Mouse (Mus musculus) forebrain, embryonic 10.5 days (tissue): Measurements from ENCODE around the gene Nrg4. TPM values are rescaled to one million over a fixed set of nuclear protein-coding genes. Genes with fewer than 3 reads are reported as not detected.
"Not testable (repeated sequence)": the region's sequence is repeated elsewhere in the genome, so short reads cannot be mapped to it uniquely, and the experiment has no call there.

Experiments used
- DNase-seq: peaks from one replicate; pipeline ENCODE4 v3.0.0-alpha.2; 2017; ENCODE audit warnings: low spot score; ENCODE audit errors: extremely low spot score
- H3K27ac ChIP-seq: fragments of 300-500 bp; sonication (generic); 2 replicates; pipeline ENCODE4 v1.5.1; 2016; ENCODE audit warnings: mild to moderate bottlenecking
- H3K27me3 ChIP-seq: fragments of 300-500 bp; sonication (generic); 2 replicates; pipeline ENCODE4 v1.6.1; 2016; ENCODE audit warnings: mild to moderate bottlenecking; ENCODE audit not compliant: poor library complexity, severe bottlenecking
- H3K36me3 ChIP-seq: fragments of 300-500 bp; sonication (generic); replicated peaks from 2 replicates; pipeline ENCODE4 v1.6.1; 2016; ENCODE audit warnings: mild to moderate bottlenecking, moderate library complexity
- H3K4me1 ChIP-seq: fragments of 300-500 bp; sonication (generic); 2 replicates; pipeline ENCODE4 v1.6.1; 2016
- H3K4me3 ChIP-seq: fragments of 300-500 bp; sonication (generic); 2 replicates; pipeline ENCODE4 v1.5.1; 2016; ENCODE audit warnings: mild to moderate bottlenecking, moderate library complexity
- H3K9me3 ChIP-seq: fragments of 300-500 bp; sonication (generic); 2 replicates; pipeline ENCODE4 v1.6.1; 2016; ENCODE audit warnings: mild to moderate bottlenecking, moderate library complexity
- WGBS: fragments of 180-500 bp; shearing (Covaris S2); methylation state at CpG from one replicate; pipeline ENCODE4 v1.1.7; 2016; 5-methylcytosine and 5-hydroxymethylcytosine counted together
- polyA plus RNA-seq: library from polyadenylated mRNA; unstranded; fragments of >200 nt; fragmentation: Nextera tagmentation; extraction: Ambion mirVana; gene quantifications from 2 replicates; pipeline ENCODE4 v1.2.1, GENCODE M21; 2016

Gene Nrg4
- polyA plus RNA-seq, 1 experiment from 2014 or later: 0.73 TPM

DNA sequence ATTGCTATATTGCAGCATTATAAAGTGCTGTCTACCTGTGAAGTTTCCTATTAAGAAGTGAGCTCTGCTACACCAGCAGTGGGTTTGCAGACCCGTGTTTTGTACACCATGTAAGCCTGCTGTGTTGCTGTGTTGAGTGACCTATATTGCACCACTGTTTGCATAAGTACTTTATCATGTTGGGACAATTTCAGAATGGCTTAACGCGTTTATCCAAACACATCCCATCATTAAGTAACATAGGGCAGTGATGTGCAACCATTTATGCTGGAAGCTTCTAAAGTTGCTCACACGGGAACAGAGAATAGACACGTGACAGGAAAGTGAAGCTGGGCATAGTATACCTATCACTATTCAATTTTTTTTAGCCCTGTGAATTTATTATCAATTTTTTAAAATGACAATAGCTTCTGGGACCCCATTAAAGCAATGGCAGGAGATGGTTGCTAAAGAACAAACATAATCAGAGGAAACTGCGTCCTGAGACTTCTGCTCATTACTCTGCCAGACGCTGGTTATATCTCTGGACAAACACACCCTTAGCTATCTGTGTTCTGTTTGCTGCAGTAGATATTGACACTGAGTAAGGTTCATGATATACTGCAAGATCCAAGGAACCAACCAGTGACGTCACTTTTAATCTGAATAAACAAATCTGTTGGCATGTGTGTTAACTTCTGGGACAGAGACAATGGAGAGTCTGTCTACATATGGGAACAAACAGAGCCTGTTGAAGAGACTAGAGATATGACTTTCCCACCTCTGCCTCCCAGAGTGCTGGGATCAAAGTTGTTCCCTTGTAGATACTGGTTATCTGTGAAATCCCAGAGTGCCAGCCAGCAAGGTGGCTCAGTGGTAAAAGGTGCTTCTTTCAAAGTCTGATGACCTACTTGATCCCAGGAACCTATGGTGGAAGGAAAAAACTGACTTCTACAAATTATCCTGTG, 62.0 kb downstream of the Nrg4 start:
- WGBS: 88% methylated on average over 8 of the region's 8 CpGs
- no peaks in the 10 kb centered on the region for H3K9me3 ChIP-seq
- no peaks in the 10 kb centered on the region for H3K27me3 ChIP-seq
- H3K4me1 ChIP-seq: no peaks in the 10 kb centered on the region
- H3K27ac ChIP-seq: no peak overlapping the region
- DNase-seq: no peak
- no peaks in the 10 kb centered on the region for H3K36me3 ChIP-seq
- H3K4me3 ChIP-seq: no peak overlapping the region

DNA sequence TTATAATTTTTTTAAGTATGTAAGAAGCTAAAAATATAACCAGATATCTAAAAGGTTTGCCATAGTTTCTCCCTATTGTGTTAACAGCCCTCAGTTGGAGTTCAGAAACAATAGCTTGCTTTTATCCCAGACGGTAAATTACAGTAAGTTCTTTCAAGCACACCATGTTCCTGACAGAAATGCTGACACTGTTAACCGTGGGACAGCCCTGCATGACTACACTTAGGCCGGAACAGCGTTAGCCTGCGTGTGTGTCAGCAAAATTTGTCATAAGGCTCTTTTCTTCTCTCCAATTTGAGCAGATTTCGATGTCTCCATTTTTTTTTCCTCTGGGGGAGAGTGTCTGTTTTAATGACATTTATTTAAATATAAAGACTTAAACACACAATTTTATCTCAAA, 66.9 kb downstream of the Nrg4 start:
- no peaks in the 10 kb centered on the region for H3K4me1 ChIP-seq
- H3K27me3 ChIP-seq: no peaks in the 10 kb centered on the region
- DNase-seq: no peak
- no peaks in the 10 kb centered on the region for H3K36me3 ChIP-seq
- H3K4me3 ChIP-seq: no peak overlapping the region
- no peak overlapping the region for H3K27ac ChIP-seq
- 90% methylated on average over 6 of the region's 6 CpGs for WGBS
- no peaks in the 10 kb centered on the region for H3K9me3 ChIP-seq

GRCm38 (mm10) chr9:55257105-55257504, 69.5 kb downstream of the Nrg4 start:
- Histone ChIP-seq H3K27me3 (no peaks in the 10 kb centered on the region), H3K27ac (no peak overlapping the region), H3K36me3 (no peaks in the 10 kb centered on the region), H3K4me1 (no peaks in the 10 kb centered on the region), H3K4me3 (no peak overlapping the region), H3K9me3 (no peaks in the 10 kb centered on the region)
- 92% methylated on average over 2 of the region's 2 CpGs for WGBS
- DNase-seq: no peak

- Histone ChIP-seq H3K36me3 (no peaks in the 10 kb centered on the region), H3K9me3 (no peaks in the 10 kb centered on the region), H3K4me1 (no peaks in the 10 kb centered on the region), H3K4me3 (no peak overlapping the region), H3K27ac (no peak overlapping the region), H3K27me3 (no peaks in the 10 kb centered on the region)
- 80% methylated on average over 4 of the region's 4 CpGs for WGBS
- DNase-seq: no peak
Measured at GRCm38 (mm10) chr9:55255604-55256003, 71.0 kb downstream of the Nrg4 start.

DNA sequence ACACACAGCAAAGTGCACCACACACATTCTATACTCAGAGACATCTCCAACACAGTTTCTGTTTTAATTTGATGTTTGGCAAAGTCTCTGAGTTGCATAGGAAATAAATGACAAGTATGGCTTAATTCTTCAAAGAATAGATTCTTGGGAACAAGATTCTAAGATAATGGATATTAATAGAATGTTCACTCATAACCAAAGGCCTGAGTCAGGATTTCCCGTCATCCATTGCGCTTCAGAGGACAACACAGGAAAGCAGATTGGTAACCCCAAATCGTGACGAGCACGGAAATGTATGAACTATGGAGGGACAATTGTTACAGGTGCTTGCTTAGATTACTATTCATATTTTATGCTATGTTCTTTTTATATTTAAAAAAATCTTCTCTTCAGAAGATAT, 71.6 kb downstream of the Nrg4 start:
- H3K4me3 ChIP-seq: no peak overlapping the region
- WGBS: 95% methylated on average over 5 of the region's 5 CpGs
- H3K36me3 ChIP-seq: no peaks in the 10 kb centered on the region
- no peaks in the 10 kb centered on the region for H3K4me1 ChIP-seq
- H3K27ac ChIP-seq: no peak overlapping the region
- H3K9me3 ChIP-seq: no peaks in the 10 kb centered on the region
- no peak for DNase-seq
- no peaks in the 10 kb centered on the region for H3K27me3 ChIP-seq

DNA sequence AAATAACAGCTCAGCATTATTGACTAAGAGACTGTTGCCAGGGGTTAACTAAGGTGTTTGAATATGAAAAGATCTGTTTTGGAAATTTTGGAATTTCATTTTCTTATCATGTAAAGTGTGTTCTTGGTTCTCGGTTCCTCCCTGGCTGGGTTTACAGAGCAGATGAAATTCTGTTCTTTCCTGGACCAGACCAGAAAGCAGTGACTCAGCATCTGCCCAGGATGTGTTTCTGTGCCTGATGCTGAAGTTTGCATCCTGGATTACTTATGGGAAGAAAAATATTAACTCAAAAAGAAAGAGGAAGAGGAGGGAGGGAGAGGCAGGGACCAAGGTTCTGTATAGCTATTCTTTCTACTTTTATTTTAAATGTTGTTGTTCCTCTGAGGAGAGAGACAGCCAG, 72.8 kb downstream of the Nrg4 start:
- DNase-seq: no peak
- no peaks in the 10 kb centered on the region for H3K9me3 ChIP-seq
- H3K27ac ChIP-seq: no peak overlapping the region
- WGBS: 86% methylated on average over 1 of the region's 1 CpGs
- H3K36me3 ChIP-seq: no peaks in the 10 kb centered on the region
- H3K4me1 ChIP-seq: no peaks in the 10 kb centered on the region
- no peak overlapping the region for H3K4me3 ChIP-seq
- no peaks in the 10 kb centered on the region for H3K27me3 ChIP-seq

DNA sequence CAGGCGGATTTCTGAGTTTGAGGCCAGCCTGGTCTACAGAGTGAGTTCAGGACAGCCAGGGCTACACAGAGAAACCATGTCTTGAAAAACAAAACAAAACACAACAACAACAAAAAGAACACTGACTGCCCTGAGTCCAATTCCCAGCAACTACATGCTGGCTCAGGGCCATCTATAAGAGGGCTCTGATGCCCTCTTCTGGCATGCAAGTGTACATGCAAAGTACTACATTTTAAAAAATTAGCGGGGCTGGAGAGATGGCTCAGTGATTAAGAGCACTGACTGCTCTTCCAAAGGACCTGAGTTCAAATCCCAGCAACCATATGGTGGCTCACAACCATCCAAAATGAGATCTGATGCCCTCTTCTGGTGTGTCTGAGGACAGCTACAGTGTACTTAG, 74.5 kb downstream of the Nrg4 start:
- WGBS: 51% methylated on average over 2 of the region's 2 CpGs
- not testable (repeated sequence) for H3K36me3 ChIP-seq, H3K4me1 ChIP-seq, H3K27me3 ChIP-seq, H3K4me3 ChIP-seq, H3K9me3 ChIP-seq, H3K27ac ChIP-seq, DNase-seq

DNA sequence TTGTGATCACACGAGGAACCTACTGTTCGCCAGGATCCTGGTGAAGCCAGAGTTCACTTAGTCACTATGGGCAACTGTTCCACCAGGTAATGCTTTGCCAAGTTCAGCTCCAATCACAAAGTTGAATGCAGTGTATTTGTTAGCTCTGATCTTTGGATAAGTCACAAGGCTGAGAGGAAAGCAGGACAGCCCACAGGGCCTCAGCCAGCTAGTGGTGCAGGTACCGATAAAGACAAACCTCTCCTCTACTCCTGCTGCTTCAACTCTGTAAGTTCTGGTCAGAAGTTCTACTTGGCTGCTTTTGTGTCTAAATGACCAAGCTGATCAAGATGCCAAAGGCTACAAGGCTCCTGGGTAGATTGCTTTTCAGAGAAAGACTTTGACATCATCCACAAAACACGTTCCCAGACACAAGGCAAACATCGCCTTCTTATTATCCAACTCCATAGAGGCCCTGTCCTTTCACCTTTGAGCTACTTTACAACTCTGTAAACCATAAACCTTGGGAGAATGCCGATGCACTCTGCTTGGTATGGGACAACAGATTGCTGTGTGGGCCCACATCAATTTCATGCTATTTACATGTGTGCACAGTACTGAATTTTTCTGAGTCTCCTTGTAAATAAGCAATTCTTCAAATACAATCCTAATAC, 75.9 kb downstream of the Nrg4 start:
- no peak for DNase-seq
- H3K4me3 ChIP-seq: no peak overlapping the region
- no peaks in the 10 kb centered on the region for H3K9me3 ChIP-seq
- WGBS: 90% methylated on average over 6 of the region's 6 CpGs
- H3K4me1 ChIP-seq: no peaks in the 10 kb centered on the region
- no peak overlapping the region for H3K27ac ChIP-seq
- no peaks in the 10 kb centered on the region for H3K36me3 ChIP-seq
- H3K27me3 ChIP-seq: no peaks in the 10 kb centered on the region

DNA sequence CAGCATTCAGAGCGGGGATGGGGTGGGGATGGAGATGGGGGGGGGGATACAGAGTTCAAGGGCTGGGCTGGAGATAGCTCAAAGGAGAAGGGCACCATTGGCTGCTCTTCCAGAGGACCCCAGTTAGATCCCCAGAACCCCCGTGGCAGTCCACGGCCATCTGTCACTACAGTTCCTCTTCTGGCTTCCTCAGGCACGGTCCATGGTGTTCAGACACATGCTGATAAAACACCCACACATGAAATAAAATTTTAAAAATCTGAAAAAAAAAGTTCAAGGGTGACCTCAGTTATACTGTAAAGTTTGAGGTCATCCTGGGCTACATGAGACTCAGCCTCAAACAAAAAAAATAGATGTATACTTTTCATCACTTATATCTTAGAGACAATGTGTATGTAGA, 78.2 kb downstream of the Nrg4 start:
- Histone ChIP-seq H3K36me3 (no peaks in the 10 kb centered on the region), H3K27me3 (no peaks in the 10 kb centered on the region), H3K4me1 (no peaks in the 10 kb centered on the region), H3K4me3 (no peak overlapping the region), H3K9me3 (no peaks in the 10 kb centered on the region), H3K27ac (no peak overlapping the region)
- WGBS: 83% methylated on average over 4 of the region's 4 CpGs
- no peak for DNase-seq

DNA sequence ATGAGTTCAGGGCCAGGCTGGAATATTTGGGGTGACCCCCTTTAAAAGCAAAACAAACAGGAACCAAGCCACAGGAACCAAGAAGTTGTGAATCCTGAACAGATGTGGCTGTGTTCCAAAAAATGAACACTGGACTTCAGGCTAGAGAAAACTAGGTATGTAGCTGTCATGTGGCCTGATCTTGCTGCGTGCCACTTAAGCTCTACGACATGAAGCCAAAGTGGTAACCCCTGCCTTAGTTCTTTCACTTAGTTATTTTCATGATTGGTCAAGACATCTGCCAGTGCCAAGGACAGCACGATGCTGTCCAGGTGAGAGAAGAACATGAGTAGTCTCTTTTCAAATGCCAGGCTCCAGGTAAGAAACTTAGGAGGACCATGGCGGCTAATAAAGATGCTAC, 79.7 kb downstream of the Nrg4 start:
- H3K36me3 ChIP-seq: no peaks in the 10 kb centered on the region
- 96% methylated on average over 4 of the region's 4 CpGs for WGBS

GRCm38 (mm10) chr9:55246440-55246839, 80.2 kb downstream of the Nrg4 start:
- Histone ChIP-seq H3K9me3 (no peaks in the 10 kb centered on the region), H3K36me3 (no peaks in the 10 kb centered on the region), H3K4me3 (no peak overlapping the region), H3K27me3 (peaks cover 6% of the 10 kb centered on the region; the same call in 1 of the 2 replicates), H3K27ac (no peak overlapping the region), H3K4me1 (peaks cover 6% of the 10 kb centered on the region; the same call in 1 of the 2 replicates)
- no peak for DNase-seq
- 83% methylated on average over 8 of the region's 8 CpGs for WGBS

More for the DNA sequence above, 79.7 kb downstream of the Nrg4 start:
- Histone ChIP-seq H3K27ac (no peak overlapping the region), H3K27me3 (peaks cover 1% of the 10 kb centered on the region; the same call in 1 of the 2 replicates), H3K9me3 (no peaks in the 10 kb centered on the region), H3K4me1 (peaks cover 4% of the 10 kb centered on the region; the same call in 1 of the 2 replicates), H3K4me3 (no peak overlapping the region)
- DNase-seq: no peak

- H3K9me3 ChIP-seq, H3K36me3 ChIP-seq, DNase-seq, H3K4me3 ChIP-seq, H3K4me1 ChIP-seq, H3K27me3 ChIP-seq, H3K27ac ChIP-seq: not testable (repeated sequence)
- 97% methylated on average over 1 of the region's 1 CpGs for WGBS
Measured at GRCm38 (mm10) chr9:55245057-55245750, 81.4 kb downstream of the Nrg4 start.

GRCm38 (mm10) chr9:55244079-55244478, 82.6 kb downstream of the Nrg4 start:
- Histone ChIP-seq H3K4me1 (peaks cover 6% of the 10 kb centered on the region; the same call in 1 of the 2 replicates), H3K27me3 (peaks cover 7% of the 10 kb centered on the region; the same call in 1 of the 2 replicates), H3K4me3 (no peak overlapping the region), H3K9me3 (no peaks in the 10 kb centered on the region), H3K36me3 (no peaks in the 10 kb centered on the region), H3K27ac (no peak overlapping the region)
- no peak for DNase-seq
- WGBS: 79% methylated on average over 3 of the region's 3 CpGs
